Mouse (Mus musculus): ENCODE data around the gene Ccdc60. TPM values are rescaled to one million over a fixed set of nuclear protein-coding genes. Genes with fewer than 3 reads are reported as not detected.

The Ccdc60 gene
- polyA plus RNA-seq, 1 experiment = 0.38 TPM

- DNase-seq = peak in 1 of 2 experiments; percentile 27
- Histone ChIP-seq H3K4me3 (replicated peaks; ENCODE audit: insufficient read depth, low read depth, low read length) (no peak overlapping the region), H3K27ac (ENCODE audit: insufficient read depth, low read length) (no peak overlapping the region), H3K27me3 (ENCODE audit: control insufficient read depth, insufficient read depth, low read length) (no peaks in the 10 kb centered on the region), H3K4me1 (ENCODE audit: control insufficient read depth, insufficient read depth, low read length) (no peaks in the 10 kb centered on the region)
- TF ChIP-seq CTCF (IDR thresholded peaks at IDR 0.05; ENCODE audit: borderline replicate concordance, insufficient read depth, low read depth, low read length) (no peak), POLR2A (IDR thresholded peaks at IDR 0.05; ENCODE audit: borderline replicate concordance, insufficient read depth, low read length) (no peak)
- WGBS = 37% methylated on average over 7 of the region's 7 CpGs
Observed at GRCm38 (mm10) chr5:116219288-116219687, 69.5 kb downstream of the Ccdc60 start.

GRCm38 (mm10) chr5:116212706-116213105 lies 76.1 kb downstream of the Ccdc60 start:
- 66% methylated on average over 5 of the region's 5 CpGs for WGBS
- no peaks in the 10 kb centered on the region for H3K27me3 ChIP-seq (ENCODE audit: control insufficient read depth, insufficient read depth, low read length)
- DNase-seq = no peak
- no peaks in the 10 kb centered on the region; the same call in 1 of the 2 replicates for H3K4me1 ChIP-seq (ENCODE audit: control insufficient read depth, insufficient read depth, low read length)
- TF ChIP-seq CTCF (IDR thresholded peaks at IDR 0.05; ENCODE audit: borderline replicate concordance, insufficient read depth, low read depth, low read length) = peak; percentile 38; the same call in 1 of the 2 replicates
- TF ChIP-seq POLR2A (IDR thresholded peaks at IDR 0.05; ENCODE audit: borderline replicate concordance, insufficient read depth, low read length) = no peak
- H3K4me3 ChIP-seq (replicated peaks; ENCODE audit: insufficient read depth, low read depth, low read length) = no peak overlapping the region
- no peak overlapping the region for H3K27ac ChIP-seq (ENCODE audit: insufficient read depth, low read length)

GRCm38 (mm10) chr5:116209378-116210091 lies 79.2 kb downstream of the Ccdc60 start:
- no peak overlapping the region for H3K4me3 ChIP-seq (replicated peaks; ENCODE audit: insufficient read depth, low read depth, low read length)
- no peaks in the 10 kb centered on the region; the same call in 1 of the 2 replicates for H3K4me1 ChIP-seq (ENCODE audit: control insufficient read depth, insufficient read depth, low read length)
- DNase-seq = no peak
- WGBS = 25% methylated on average over 11 of the region's 11 CpGs
- H3K27ac ChIP-seq (ENCODE audit: insufficient read depth, low read length) = no peak overlapping the region
- H3K27me3 ChIP-seq (ENCODE audit: control insufficient read depth, insufficient read depth, low read length) = no peaks in the 10 kb centered on the region
- TF ChIP-seq CTCF (IDR thresholded peaks at IDR 0.05; ENCODE audit: borderline replicate concordance, insufficient read depth, low read depth, low read length) (no peak), POLR2A (IDR thresholded peaks at IDR 0.05; ENCODE audit: borderline replicate concordance, insufficient read depth, low read length) (no peak)

GRCm38 (mm10) chr5:116208741-116209368 lies 79.9 kb downstream of the Ccdc60 start:
- 19% methylated on average over 16 of the region's 16 CpGs for WGBS
- no peaks in the 10 kb centered on the region; the same call in 1 of the 2 replicates for H3K4me1 ChIP-seq (ENCODE audit: control insufficient read depth, insufficient read depth, low read length)
- no peak for TF ChIP-seq POLR2A (IDR thresholded peaks at IDR 0.05; ENCODE audit: borderline replicate concordance, insufficient read depth, low read length)
- no peak for TF ChIP-seq CTCF (IDR thresholded peaks at IDR 0.05; ENCODE audit: borderline replicate concordance, insufficient read depth, low read depth, low read length)
- H3K27me3 ChIP-seq (ENCODE audit: control insufficient read depth, insufficient read depth, low read length) = no peaks in the 10 kb centered on the region
- DNase-seq = no peak
- H3K27ac ChIP-seq (ENCODE audit: insufficient read depth, low read length) = no peak overlapping the region
- H3K4me3 ChIP-seq (replicated peaks; ENCODE audit: insufficient read depth, low read depth, low read length) = no peak overlapping the region

GRCm38 (mm10) chr5:116202692-116203091 lies 86.1 kb downstream of the Ccdc60 start:
- WGBS = 73% methylated on average over 5 of the region's 5 CpGs
- Histone ChIP-seq H3K27me3 (ENCODE audit: control insufficient read depth, insufficient read depth, low read length) (no peaks in the 10 kb centered on the region), H3K4me1 (ENCODE audit: control insufficient read depth, insufficient read depth, low read length) (no peaks in the 10 kb centered on the region), H3K27ac (ENCODE audit: insufficient read depth, low read length) (no peak overlapping the region), H3K4me3 (replicated peaks; ENCODE audit: insufficient read depth, low read depth, low read length) (no peak overlapping the region)
- TF ChIP-seq POLR2A (IDR thresholded peaks at IDR 0.05; ENCODE audit: borderline replicate concordance, insufficient read depth, low read length) = no peak
- TF ChIP-seq CTCF (IDR thresholded peaks at IDR 0.05; ENCODE audit: borderline replicate concordance, insufficient read depth, low read depth, low read length) = no peak
- no peak for DNase-seq

- H3K27ac ChIP-seq (ENCODE audit: insufficient read depth, low read length) = no peak overlapping the region
- no peak for DNase-seq
- H3K4me3 ChIP-seq (replicated peaks; ENCODE audit: insufficient read depth, low read depth, low read length) = no peak overlapping the region
- no peaks in the 10 kb centered on the region for H3K27me3 ChIP-seq (ENCODE audit: control insufficient read depth, insufficient read depth, low read length)
- H3K4me1 ChIP-seq (ENCODE audit: control insufficient read depth, insufficient read depth, low read length) = no peaks in the 10 kb centered on the region; the same call in 1 of the 2 replicates
- TF ChIP-seq POLR2A (IDR thresholded peaks at IDR 0.05; ENCODE audit: borderline replicate concordance, insufficient read depth, low read length) (no peak), CTCF (IDR thresholded peaks at IDR 0.05; ENCODE audit: borderline replicate concordance, insufficient read depth, low read depth, low read length) (no peak)
- WGBS = 40% methylated on average over 11 of the region's 11 CpGs
Observed at GRCm38 (mm10) chr5:116194499-116194898, 94.3 kb downstream of the Ccdc60 start.

- H3K4me3 ChIP-seq (replicated peaks; ENCODE audit: insufficient read depth, low read depth, low read length) = no peak overlapping the region
- TF ChIP-seq POLR2A (IDR thresholded peaks at IDR 0.05; ENCODE audit: borderline replicate concordance, insufficient read depth, low read length) (no peak), CTCF (IDR thresholded peaks at IDR 0.05; ENCODE audit: borderline replicate concordance, insufficient read depth, low read depth, low read length) (peak; percentile 21; the same call in 1 of the 2 replicates)
- DNase-seq = no peak
- peaks cover 1% of the 10 kb centered on the region; the same call in 1 of the 2 replicates for H3K4me1 ChIP-seq (ENCODE audit: control insufficient read depth, insufficient read depth, low read length)
- H3K27ac ChIP-seq (ENCODE audit: insufficient read depth, low read length) = no peak overlapping the region
- no peaks in the 10 kb centered on the region for H3K27me3 ChIP-seq (ENCODE audit: control insufficient read depth, insufficient read depth, low read length)
- 77% methylated on average over 9 of the region's 9 CpGs for WGBS
Observed at GRCm38 (mm10) chr5:116192693-116193092, 96.1 kb downstream of the Ccdc60 start.

All from cerebellum, adult 2 months (tissue).